Mouse (Mus musculus) CH12.LX (cell line): ENCODE results near the gene Map4k3.

Experiments used
- CHD1 ChIP-seq: IDR thresholded peaks from 2 replicates; pipeline ENCODE4 v1.6.1; 2012; ENCODE audit warnings: low read depth, low read length, improper control_type of control experiment, inconsistent platforms
- CTCF ChIP-seq, 2 experiments: IDR thresholded peaks in 1 of 2; conservative IDR thresholded peaks in 1 of 2; 2 replicates each; pipeline ENCODE4 v1.5.1; 2011 to 2012; ENCODE audit warnings: low read depth in 2 of 2, low read length in 2 of 2, improper control_type of control experiment in 1 of 2, inconsistent platforms in 1 of 2, mild to moderate bottlenecking in 1 of 2, moderate library complexity in 1 of 2
- MAFK ChIP-seq: IDR thresholded peaks from 2 replicates; pipeline ENCODE4 v1.6.1; 2011; ENCODE audit warnings: low read length, improper control_type of control experiment; ENCODE audit not compliant: insufficient replicate concordance
- MXI1 ChIP-seq: IDR thresholded peaks from 2 replicates; pipeline ENCODE4 v1.6.1; 2011; ENCODE audit warnings: mild to moderate bottlenecking, low read depth, low read length, improper control_type of control experiment
- POLR2A ChIP-seq: IDR thresholded peaks from 2 replicates; pipeline ENCODE4 v1.6.1; 2011; ENCODE audit warnings: low read depth, mild to moderate bottlenecking, improper control_type of control experiment, low read length
- RAD21 ChIP-seq: IDR thresholded peaks from 2 replicates; pipeline ENCODE4 v1.6.1; 2011; ENCODE audit warnings: low read depth, mild to moderate bottlenecking, low read length, improper control_type of control experiment, moderate library complexity
- RCOR1 ChIP-seq: conservative IDR thresholded peaks from 2 replicates; pipeline ENCODE4 v1.6.1; 2012; ENCODE audit warnings: low read depth, mild to moderate bottlenecking, inconsistent platforms, low read length, improper control_type of control experiment
- ZNF384 ChIP-seq: IDR thresholded peaks from 2 replicates; pipeline ENCODE4 v1.6.1; 2012; ENCODE audit warnings: low read depth, low read length, improper control_type of control experiment, inconsistent platforms

GRCm38 (mm10) chr17:80729080-80729749 is 930 bp upstream of the Map4k3 start:
- no peak for TF ChIP-seq MXI1
- no peak for TF ChIP-seq RCOR1
- no peak for TF ChIP-seq POLR2A
- no peak for TF ChIP-seq MAFK
- TF ChIP-seq CTCF (conservative IDR thresholded peaks at IDR 0.05 in 1 of 2, IDR thresholded peaks at IDR 0.05 in 1 of 2; ENCODE audit: low read depth in 2 of 2, low read length in 2 of 2), result no peak
- no peak for TF ChIP-seq CHD1
- no peak for TF ChIP-seq RAD21
- peak; percentile 90 for TF ChIP-seq ZNF384
